Mouse (Mus musculus): ENCODE results near the gene Casp1. TPM values are rescaled to one million over a fixed set of nuclear protein-coding genes. Genes with fewer than 3 reads are reported as not detected.

Gene Casp1
- total RNA-seq, 2 experiments from 2014 or later = 0.36 to 0.59 TPM

Other genes starting within 250 kb of the Casp1 start
- gene Casp4, start 10.3 kb downstream of the Casp1 start, total RNA-seq (2021) = 1 to 10 TPM in 1 of 2 experiments, under 1 TPM in 1; 0.74 to 1.7 TPM
- gene Casp12, start 46.9 kb downstream of the Casp1 start, total RNA-seq (2021) = 1 to 10 TPM; 6.8 to 7.0 TPM

Measured in gastrocnemius, postnatal 25 days (tissue).